Mouse (Mus musculus) embryo, embryonic 11.5 days (tissue): Measurements from ENCODE around the gene Pole4.
"Not testable (repeated sequence)": the region's sequence is repeated elsewhere in the genome, so short reads cannot be mapped to it uniquely, and the experiment has no call there.

Experiments used
- DNase-seq: peaks from one replicate; pipeline ENCODE4 v3.0.0-alpha.2; 2012; ENCODE audit warnings: low read depth, low spot score

Pole4 gene

DNA sequence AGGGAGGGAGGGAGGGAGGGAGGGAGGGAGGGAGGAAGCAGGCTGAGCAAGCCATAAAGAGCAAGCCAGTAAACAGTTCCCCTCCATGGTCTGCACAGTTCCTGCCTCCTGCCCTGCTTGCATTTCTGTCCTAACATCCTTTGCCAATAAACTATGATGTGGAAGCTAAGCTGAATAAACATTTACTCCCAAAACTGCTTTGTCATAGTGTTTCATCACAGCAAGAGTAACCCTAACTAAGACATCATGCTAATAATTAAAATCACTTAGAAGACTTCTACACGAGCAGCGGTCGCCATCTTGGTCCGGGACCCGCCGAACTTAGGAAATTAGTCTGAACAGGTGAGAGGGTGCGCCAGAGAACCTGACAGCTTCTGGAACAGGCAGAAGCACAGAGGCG, 79.8 kb downstream of the Pole4 start:
- not testable (repeated sequence) for DNase-seq

DNA sequence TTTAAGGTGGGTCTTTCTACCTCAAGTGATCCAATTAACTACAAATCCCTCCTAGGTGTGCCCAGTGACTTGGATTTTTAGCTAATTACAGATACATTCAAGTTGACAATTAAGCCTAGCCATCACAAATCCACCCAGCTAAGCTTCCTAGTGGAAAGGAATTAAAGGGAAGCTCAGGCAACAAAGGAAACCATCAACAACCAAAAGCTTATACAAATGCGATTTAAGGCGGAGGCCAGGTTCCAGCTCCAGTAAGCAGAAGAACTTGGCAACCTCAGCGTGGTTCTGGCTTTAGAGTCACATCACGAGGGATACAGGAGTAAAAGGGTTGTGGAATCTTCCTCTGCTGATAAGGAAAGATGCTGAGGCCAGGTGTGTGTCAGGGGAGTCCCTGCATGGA, 92.0 kb downstream of the Pole4 start:
- DNase-seq, result no peak

DNA sequence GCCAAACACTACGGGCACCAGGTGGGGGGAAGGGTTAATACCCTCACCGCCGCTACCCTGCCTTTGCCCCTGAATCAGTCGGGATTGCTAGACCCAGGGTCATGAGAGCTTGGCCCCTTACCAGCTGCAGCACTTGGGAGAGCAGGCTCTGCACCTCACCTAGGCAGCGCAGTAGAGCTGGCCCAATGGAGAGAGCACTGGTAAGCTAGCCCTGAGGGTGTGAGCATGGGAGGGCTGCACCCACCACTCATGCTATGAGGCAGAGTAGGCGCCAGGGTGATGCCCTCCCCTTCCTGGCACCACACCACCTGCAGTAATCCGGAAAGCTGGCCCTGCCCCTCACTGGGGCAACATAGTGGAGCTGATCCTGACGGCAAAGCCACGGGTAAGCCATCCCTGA, 94.1 kb downstream of the Pole4 start:
- no peak for DNase-seq

DNA sequence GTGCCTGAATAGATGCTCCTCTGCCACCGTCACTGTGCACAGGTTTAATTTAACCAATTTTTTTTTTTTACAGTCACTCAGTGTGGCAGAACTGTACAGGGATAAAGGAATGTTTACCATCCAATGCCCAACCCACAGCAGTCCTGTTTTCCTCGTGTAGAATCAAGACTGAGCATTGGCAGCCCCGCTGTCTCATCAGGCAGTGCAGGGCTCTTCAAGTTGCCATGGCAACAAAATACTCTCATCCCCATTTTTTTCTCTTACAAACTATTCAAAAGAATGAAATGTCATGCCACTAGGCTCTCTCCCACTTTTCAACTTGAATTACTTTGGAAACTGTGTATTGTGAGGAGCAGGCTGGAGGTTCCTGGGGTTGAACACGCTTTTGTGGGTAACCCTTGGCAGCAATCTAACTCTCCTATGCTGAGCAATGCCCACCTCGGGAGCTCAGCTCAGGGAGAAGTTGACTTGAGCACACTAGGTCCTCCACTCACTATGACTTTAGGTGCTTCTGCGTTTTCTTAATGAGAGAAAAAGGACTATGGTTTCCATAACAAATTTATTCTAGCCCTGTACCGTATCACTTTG, 95.7 kb downstream of the Pole4 start:
- no peak for DNase-seq

DNA sequence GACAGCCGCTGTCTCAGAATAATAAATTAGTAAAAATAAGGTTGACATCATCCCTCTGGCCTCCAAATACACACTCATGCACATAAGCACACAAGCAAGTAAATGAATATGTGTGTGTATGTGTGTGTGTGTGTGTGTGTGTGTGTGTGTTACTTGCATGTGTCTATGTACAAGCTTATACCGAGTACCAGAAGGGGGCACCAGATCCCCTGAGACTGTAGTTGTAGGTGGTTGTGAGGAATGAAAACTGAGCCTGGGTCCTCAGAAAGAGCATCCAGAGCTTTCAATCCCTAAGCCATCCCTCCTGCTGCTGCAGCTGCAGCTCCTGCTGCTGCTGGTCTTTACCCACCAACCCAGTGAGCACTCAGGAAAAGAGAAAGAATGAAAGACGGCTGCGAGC, 96.4 kb downstream of the Pole4 start:
- DNase-seq, result no peak

DNA sequence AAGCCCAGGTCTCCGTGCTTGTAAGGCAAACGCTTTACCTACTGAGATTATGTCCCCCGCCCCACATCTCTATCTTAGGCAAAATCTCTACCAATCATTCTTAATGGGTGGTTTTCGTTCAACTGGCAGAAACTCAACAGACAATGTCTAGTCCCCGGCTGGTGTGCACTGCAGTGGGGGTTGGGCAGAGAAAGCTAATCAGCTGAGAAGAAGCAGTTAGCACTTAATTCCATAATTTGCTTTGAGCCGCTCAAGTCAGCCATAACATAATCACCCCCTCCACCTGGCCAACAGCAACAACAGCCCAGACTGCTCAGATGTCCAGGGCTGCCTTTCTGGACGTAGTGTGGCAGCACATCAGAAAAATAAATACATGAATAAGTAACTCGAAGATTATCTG, 100.4 kb downstream of the Pole4 start:
- DNase-seq, result no peak

DNA sequence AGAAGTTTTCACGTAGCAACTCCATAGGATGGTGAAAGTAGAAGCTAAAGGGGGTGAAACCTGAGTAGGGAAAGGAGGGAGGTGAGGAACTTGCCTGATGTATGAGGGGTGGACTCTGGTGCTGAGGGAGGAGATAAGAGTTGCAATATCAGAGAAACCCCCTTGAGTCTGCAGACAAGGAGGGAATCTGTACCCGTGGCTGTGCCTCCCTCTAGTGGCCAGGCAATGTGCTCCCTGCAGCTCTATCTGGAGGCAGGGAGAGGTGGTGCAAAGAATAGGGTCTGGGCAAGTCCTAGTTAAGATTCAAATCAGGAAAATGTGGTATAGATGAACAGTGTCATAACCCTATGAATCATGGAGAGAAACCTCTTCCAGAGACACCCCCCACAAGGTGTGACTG, 101.5 kb downstream of the Pole4 start:
- no peak for DNase-seq

DNA sequence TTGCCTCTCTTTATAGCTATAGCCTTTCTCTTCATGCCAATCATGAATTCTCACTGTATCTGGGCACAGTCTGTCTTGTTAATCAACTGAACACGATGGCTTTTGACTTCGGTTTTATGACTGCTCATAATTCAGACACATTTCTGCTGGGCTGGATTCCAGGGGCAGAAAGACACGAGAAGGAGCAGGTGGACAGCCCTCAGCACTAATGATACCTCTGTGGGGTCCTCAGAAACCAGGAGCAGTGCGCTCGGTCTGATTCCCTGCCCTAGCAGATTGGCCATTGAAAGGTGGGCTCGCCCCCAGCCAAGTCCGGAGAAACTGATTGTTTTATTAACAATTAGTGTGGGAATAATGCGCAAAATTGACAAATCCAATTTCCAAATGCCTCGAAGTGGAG, 101.9 kb downstream of the Pole4 start:
- no peak for DNase-seq

DNA sequence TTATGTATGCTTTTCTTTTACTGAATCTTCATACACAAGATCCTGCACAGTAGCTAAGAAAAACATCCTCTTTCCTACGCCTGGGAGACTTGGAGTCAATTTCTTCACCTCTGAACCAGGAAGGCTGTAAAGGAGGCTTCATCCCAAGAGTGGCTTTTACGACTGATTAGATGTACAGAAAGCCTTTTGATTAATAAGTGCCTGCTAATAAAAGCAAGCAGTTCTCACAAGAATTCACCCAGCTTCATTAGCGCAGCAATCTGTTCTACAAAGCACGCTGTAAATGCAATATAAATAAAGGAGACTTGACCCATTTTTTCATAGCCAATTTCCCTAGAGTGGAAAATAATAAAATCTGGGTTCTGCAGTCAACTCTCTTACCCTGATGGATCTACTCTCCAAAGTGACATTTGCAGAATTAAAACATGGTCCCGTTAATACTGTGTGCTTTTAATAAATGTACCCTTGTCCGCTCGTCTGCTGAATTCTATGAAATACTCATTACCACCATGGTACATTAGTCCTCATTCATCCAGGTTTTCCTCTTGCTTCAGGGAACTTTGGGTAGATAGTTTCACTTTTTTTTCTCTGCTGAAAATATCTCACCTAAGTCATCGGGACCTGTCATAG, 109.6 kb downstream of the Pole4 start:
- no peak for DNase-seq

DNA sequence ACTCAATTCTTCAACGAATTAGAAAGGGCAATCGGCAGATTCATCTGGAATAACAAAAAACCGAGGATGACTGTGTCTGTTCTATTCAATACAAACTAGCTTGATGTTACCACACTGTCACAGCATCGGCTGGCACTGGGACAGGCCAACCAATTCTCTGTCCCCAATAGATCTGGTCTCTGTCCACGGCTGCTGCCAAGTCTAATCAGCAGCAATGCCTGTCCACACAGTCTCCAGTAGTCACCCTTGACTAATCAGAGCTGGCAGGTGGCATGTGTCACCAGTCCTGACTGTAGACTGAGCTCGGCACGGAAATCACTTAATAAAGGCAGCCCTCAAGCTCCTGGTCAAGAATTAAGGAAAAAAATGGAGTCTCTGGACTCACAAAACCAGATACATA, 115.8 kb downstream of the Pole4 start:
- no peak for DNase-seq

DNA sequence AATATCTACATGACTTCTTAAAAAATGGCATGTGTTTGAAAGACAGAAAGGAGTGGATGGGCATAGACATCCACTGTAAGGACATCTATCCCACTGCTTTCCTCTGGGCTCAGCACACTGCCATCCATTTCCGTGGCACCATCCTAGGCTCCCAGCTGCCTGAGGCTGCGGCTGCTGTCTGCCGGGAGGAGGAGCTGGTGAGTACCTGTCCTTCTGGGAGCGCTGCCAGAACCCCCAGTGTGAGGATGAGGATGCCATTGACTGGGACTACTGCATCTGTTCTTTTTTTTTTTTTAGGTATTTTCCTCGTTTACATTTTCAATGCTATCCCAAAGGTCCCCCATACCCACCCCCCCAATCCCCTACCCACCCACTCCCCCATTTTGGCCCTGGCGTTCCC, 119.8 kb downstream of the Pole4 start:
- no peak for DNase-seq

DNA sequence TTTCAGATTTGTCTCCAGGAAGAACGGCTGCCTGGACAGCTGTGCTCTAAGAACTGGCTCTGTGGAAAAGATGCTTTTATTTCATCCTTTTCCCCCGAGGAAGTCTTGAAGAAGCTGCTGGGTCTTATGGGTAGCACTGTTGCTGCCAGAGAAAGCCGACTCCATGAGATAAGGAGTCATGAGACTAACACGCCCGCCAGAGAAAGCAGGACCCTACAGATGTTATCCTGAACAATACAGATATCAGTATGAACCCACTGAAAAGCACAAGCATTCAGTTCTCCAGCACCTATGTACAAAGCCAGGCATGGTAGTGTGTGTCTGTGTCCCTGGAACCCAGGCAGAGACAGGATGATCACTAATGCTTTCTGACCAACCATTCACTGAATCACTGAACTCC, 129.7 kb downstream of the Pole4 start:
- no peak for DNase-seq
